Mouse (Mus musculus) embryo, embryonic 10 days (tissue): ENCODE results near the gene Asb5.
"Not testable (repeated sequence)": the region's sequence is repeated elsewhere in the genome, so short reads cannot be mapped to it uniquely, and the experiment has no call there.

Source experiments
- DNase-seq: peaks from one replicate; pipeline ENCODE4 v3.0.0-alpha.2; 2015; ENCODE audit warnings: low spot score

Asb5 gene

GRCm38 (mm10) chr8:54541331-54541730 is 12.0 kb downstream of the Asb5 start:
- DNase-seq = no peak

- no peak for DNase-seq
Measured at GRCm38 (mm10) chr8:54548383-54548782, 19.0 kb downstream of the Asb5 start.

GRCm38 (mm10) chr8:54550026-54550574 is 20.7 kb downstream of the Asb5 start:
- DNase-seq = no peak

- DNase-seq = no peak
Measured at GRCm38 (mm10) chr8:54554921-54555320, 25.5 kb downstream of the Asb5 start.

- no peak for DNase-seq
Measured at GRCm38 (mm10) chr8:54562137-54562536, 32.8 kb downstream of the Asb5 start.

- DNase-seq = no peak
Measured at GRCm38 (mm10) chr8:54565181-54565580, 35.8 kb downstream of the Asb5 start.

- no peak for DNase-seq
Measured at GRCm38 (mm10) chr8:54565603-54566260, 36.4 kb downstream of the Asb5 start.

GRCm38 (mm10) chr8:54567168-54567567 is 37.8 kb downstream of the Asb5 start:
- no peak for DNase-seq

GRCm38 (mm10) chr8:54570618-54571609 is 41.5 kb downstream of the Asb5 start:
- no peak for DNase-seq

GRCm38 (mm10) chr8:54581436-54581835 is 52.1 kb downstream of the Asb5 start:
- DNase-seq = no peak

GRCm38 (mm10) chr8:54582886-54583285 is 53.5 kb downstream of the Asb5 start:
- no peak for DNase-seq

GRCm38 (mm10) chr8:54594634-54595033 is 65.3 kb downstream of the Asb5 start:
- DNase-seq = no peak

- DNase-seq = no peak
Measured at GRCm38 (mm10) chr8:54596051-54596450, 66.7 kb downstream of the Asb5 start.

GRCm38 (mm10) chr8:54596940-54597339 is 67.6 kb downstream of the Asb5 start:
- DNase-seq = no peak

GRCm38 (mm10) chr8:54597386-54597785 is 68.0 kb downstream of the Asb5 start:
- no peak for DNase-seq

- DNase-seq = peak; percentile 82
Measured at GRCm38 (mm10) chr8:54600671-54601251, 71.4 kb downstream of the Asb5 start, which contains the start of gene Spata4. Spata4 (plus strand) TSS chr8:54600781.

- DNase-seq = no peak
Measured at GRCm38 (mm10) chr8:54603440-54603839, 74.1 kb downstream of the Asb5 start.

- no peak for DNase-seq
Measured at GRCm38 (mm10) chr8:54609336-54609735, 80.0 kb downstream of the Asb5 start.

- no peak for DNase-seq
Measured at GRCm38 (mm10) chr8:54610238-54610637, 80.9 kb downstream of the Asb5 start.

GRCm38 (mm10) chr8:54616710-54617109 is 87.3 kb downstream of the Asb5 start:
- not testable (repeated sequence) for DNase-seq
